Mouse (Mus musculus) erythroblast, embryonic 14.5 days (primary cell): ENCODE data around the gene Mtg1.

Experiments used
- GATA1 ChIP-seq: IDR thresholded peaks from 2 replicates; pipeline ENCODE4 v1.6.1; 2012; ENCODE audit warnings: low read length, inconsistent platforms, mixed read lengths
- TAL1 ChIP-seq: IDR thresholded peaks from 3 replicates; pipeline ENCODE4 v1.6.1; 2012; ENCODE audit warnings: low read length, inconsistent platforms, mixed read lengths

DNA sequence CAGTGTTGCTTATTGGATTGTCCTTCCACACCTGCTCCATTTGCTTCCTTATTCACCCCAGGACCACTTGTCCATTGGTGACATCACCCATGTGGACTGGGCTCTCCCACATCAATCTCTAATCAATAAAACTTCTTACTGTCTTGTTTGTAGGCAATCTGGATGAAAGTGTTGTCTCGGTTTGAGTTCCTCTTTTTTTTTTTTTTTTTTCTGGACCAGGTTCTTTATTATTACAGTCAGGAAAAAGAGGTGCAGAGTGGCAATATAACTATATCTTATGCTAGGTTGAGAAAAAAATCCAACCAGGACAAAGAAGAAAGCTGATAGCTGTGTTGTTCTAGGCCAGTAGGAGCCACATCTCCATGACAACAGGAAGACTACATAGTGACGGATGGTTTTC is 43.3 kb downstream of the Mtg1 start:
- TF ChIP-seq GATA1: no peak
- no peak for TF ChIP-seq TAL1
